Mouse (Mus musculus) layer of hippocampus, adult 18-20 months (tissue): ENCODE measurements around the gene Adnp. TPM values are rescaled to one million over a fixed set of nuclear protein-coding genes. Genes with fewer than 3 reads are reported as not detected.
A peak's percentile ranks its signal among the peaks of the same experiment; 100 is the strongest.
"Not testable (repeated sequence)": the region's sequence is repeated elsewhere in the genome, so short reads cannot be mapped to it uniquely, and the experiment has no call there.

ENCODE experiments used
- DNase-seq, 2 experiments: peaks; one replicate each; pipeline ENCODE4 v3.0.0; 2022; ENCODE audit warnings: low spot score in 2 of 2
- microRNA-seq, 2 experiments: library from miRNA; unstranded; fragments of <30 nt; microRNA quantifications; one replicate each; pipeline ENCODE4 v1.2.0; 2021
- total RNA-seq, 2 experiments: library from RNA; stranded (reverse); gene quantifications; 2 replicates each; pipeline ENCODE4 v1.2.3; 2021

Gene Adnp
- total RNA-seq, 2 experiments from 2014 or later: 82.7 to 90.3 TPM

- not testable (repeated sequence) for DNase-seq
Observed at GRCm38 (mm10) chr2:168157974-168158373, 48.9 kb downstream of the Adnp start.

GRCm38 (mm10) chr2:168156361-168156760 lies 50.6 kb downstream of the Adnp start:
- DNase-seq: no peak

- DNase-seq: no peak
Observed at GRCm38 (mm10) chr2:168155666-168156065, 51.2 kb downstream of the Adnp start.

- peak; percentile 46 to 65 for DNase-seq
Observed at GRCm38 (mm10) chr2:168154090-168154881, 52.6 kb downstream of the Adnp start.

- no peak for DNase-seq
Observed at GRCm38 (mm10) chr2:168149241-168149640, 57.7 kb downstream of the Adnp start.

GRCm38 (mm10) chr2:168147722-168148432 lies 59.0 kb downstream of the Adnp start:
- DNase-seq: no peak

- DNase-seq: no peak
Observed at GRCm38 (mm10) chr2:168145437-168145836, 61.5 kb downstream of the Adnp start.

- DNase-seq: peak in 1 of 2 experiments; percentile 26
Observed at GRCm38 (mm10) chr2:168143794-168144193, 63.1 kb downstream of the Adnp start.

- DNase-seq: peak; percentile 57 to 71
Observed at GRCm38 (mm10) chr2:168137161-168137560, 69.8 kb downstream of the Adnp start.

Small RNAs within 50 kb of the gene (microRNA-seq; reads per million reads assigned to microRNA genes)
- gene Gm24561: 0 reads per million in 2 experiments

Other genes starting within 250 kb of the Adnp start
- under 1 TPM in 1 of 2 experiments, not detected in 1; 0.52 TPM for gene Ripor3, start 196.5 kb downstream of the Adnp start, total RNA-seq
- gene Pard6b, start 126.1 kb downstream of the Adnp start, total RNA-seq: 1 to 10 TPM; 4.0 to 5.0 TPM
- gene Gm20716, start 23.3 kb upstream of the Adnp start, total RNA-seq: 10 to 100 TPM; 24.7 to 31.3 TPM
- gene Dpm1, start 23.5 kb upstream of the Adnp start, total RNA-seq: 10 to 100 TPM; 68.3 to 74.5 TPM
- 10 to 100 TPM; 18.1 to 18.2 TPM for gene Mocs3, start 23.5 kb upstream of the Adnp start, total RNA-seq
- 10 to 100 TPM; 43.9 to 51.6 TPM for gene Kcng1, start 74.6 kb upstream of the Adnp start, total RNA-seq